Mouse (Mus musculus) spleen, postnatal 36 days (tissue): ENCODE results near the gene Hip1r.

ENCODE experiments used
- DNase-seq, 2 experiments: peaks; one replicate each; pipeline ENCODE4 v3.0.0; 2022; ENCODE audit warnings: low spot score in 2 of 2, mixed read lengths in 1 of 2

Gene Hip1r

GRCm38 (mm10) chr5:123972453-123972852, 975 bp upstream of the Hip1r start:
- DNase-seq = no peak

- peak in 1 of 2 experiments; percentile 41 for DNase-seq
These were observed 704 bp downstream of the Hip1r start for GRCm38 (mm10) chr5:123974179-123974485.

- peak; percentile 91 to 92 for DNase-seq
These were observed 1.2 kb downstream of the Hip1r start for GRCm38 (mm10) chr5:123974616-123975111.

- peak in 1 of 2 experiments; percentile 10 for DNase-seq
These were observed 2.3 kb downstream of the Hip1r start for GRCm38 (mm10) chr5:123975668-123976180.

GRCm38 (mm10) chr5:123977231-123977630, 3.8 kb downstream of the Hip1r start:
- DNase-seq = no peak

- no peak for DNase-seq
These were observed 4.7 kb downstream of the Hip1r start for GRCm38 (mm10) chr5:123978131-123978530.

- no peak for DNase-seq
These were observed 6.0 kb downstream of the Hip1r start for GRCm38 (mm10) chr5:123979221-123979979.

- DNase-seq = no peak
These were observed 6.5 kb downstream of the Hip1r start for GRCm38 (mm10) chr5:123979980-123980369.

GRCm38 (mm10) chr5:123980521-123981249, 7.3 kb downstream of the Hip1r start:
- DNase-seq = peak in 1 of 2 experiments; percentile 8

- peak; percentile 54 to 57 for DNase-seq
These were observed 7.8 kb downstream of the Hip1r start for GRCm38 (mm10) chr5:123981250-123981554.

- no peak for DNase-seq
These were observed 9.4 kb downstream of the Hip1r start for GRCm38 (mm10) chr5:123982838-123983237.

GRCm38 (mm10) chr5:123985434-123985833, 12.0 kb downstream of the Hip1r start:
- no peak for DNase-seq

- DNase-seq = no peak
These were observed 13.5 kb downstream of the Hip1r start for GRCm38 (mm10) chr5:123986925-123987324.

GRCm38 (mm10) chr5:123987511-123987910, 14.1 kb downstream of the Hip1r start:
- no peak for DNase-seq

GRCm38 (mm10) chr5:123989941-123990885, 16.8 kb downstream of the Hip1r start:
- no peak for DNase-seq

- no peak for DNase-seq
These were observed 17.9 kb downstream of the Hip1r start for GRCm38 (mm10) chr5:123991321-123991720.

GRCm38 (mm10) chr5:123992193-123992637, 18.8 kb downstream of the Hip1r start:
- DNase-seq = no peak

GRCm38 (mm10) chr5:123992794-123993193, 19.4 kb downstream of the Hip1r start:
- peak; percentile 67 to 77 for DNase-seq

GRCm38 (mm10) chr5:123993263-123994036, 20.0 kb downstream of the Hip1r start:
- no peak for DNase-seq

GRCm38 (mm10) chr5:123994468-123994867, 21.0 kb downstream of the Hip1r start:
- no peak for DNase-seq

GRCm38 (mm10) chr5:123995388-123995787, 22.0 kb downstream of the Hip1r start:
- no peak for DNase-seq
